Mouse (Mus musculus) testis, postnatal 14 days (tissue): ENCODE measurements around the gene Map3k6.

ENCODE experiments used
- DNase-seq: peaks from one replicate; pipeline ENCODE4 v3.0.0; 2021; ENCODE audit warnings: low spot score

Map3k6 gene

DNA sequence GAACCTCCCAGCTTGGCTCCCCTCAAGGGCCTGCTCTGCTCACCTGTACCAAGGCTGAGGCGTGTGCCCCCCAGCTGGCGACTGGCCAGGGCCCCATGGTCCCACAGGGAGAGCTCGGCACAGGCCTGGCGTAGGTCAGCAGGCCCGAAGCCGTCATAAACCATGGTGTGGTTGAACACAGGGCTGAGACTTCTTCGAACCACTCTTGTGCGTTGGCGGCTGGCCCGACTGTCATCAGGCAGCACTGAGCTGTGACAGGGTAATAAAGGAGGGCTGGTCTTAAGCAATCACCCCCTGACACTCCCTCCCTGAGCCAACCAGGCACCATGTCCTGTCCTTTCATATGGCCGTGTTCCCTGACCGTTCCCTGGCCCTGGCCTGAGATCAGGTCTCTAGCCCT is 12.8 kb downstream of the Map3k6 start:
- no peak for DNase-seq

- no peak for DNase-seq
Observed at GRCm38 (mm10) chr4:133255392-133255791, 14.8 kb downstream of the Map3k6 start.

GRCm38 (mm10) chr4:133256820-133257219 is 16.2 kb downstream of the Map3k6 start:
- no peak for DNase-seq

DNA sequence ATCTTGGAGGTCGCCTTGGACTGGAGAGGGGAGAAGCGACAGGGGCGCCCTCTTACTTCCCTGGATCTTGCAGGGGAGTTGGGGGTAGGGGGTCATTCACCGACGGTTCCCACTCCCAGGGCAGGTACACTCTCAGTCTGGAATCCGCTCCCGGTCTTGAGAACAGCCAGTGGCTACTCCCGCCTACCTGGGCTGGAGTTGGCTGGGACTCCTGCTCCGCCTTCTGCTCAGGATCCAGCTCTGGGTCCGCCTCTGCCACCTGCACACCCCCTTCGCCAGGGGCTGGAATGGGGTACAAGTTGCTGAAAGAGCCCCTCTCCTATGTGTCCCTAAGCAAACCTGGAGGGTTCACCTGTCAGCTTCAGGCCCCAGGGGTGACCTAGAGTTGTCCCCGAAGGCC is 16.6 kb downstream of the Map3k6 start:
- DNase-seq = no peak

DNA sequence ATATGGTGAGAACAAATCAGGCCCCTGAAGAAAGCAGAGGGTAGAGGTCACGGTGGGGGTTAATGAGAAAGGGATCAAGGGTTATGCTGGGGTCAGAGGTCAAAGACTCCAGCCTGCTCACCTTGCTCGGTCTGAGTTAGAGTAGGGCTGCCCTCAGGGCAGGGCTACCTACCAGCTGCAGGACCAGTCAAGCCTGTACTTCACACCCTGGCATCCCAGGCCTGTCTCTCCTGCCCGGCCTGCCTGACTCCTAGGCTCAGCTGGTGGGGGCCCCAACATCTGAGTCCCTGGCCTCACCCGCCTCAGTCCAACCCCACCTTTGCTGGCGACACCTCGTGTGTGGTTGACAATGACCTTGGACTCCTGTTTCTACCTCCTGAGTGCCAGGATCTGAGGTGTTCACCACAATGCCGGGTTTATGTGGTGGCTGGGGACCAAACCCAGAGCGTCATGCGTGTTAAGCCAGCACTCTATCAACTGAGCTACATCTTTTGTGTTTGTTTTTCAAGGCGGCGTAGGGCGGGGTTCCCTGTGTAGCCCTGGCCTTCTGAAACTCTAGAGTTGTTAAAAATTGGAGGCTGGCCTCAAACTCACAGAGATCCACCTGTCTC is 17.3 kb downstream of the Map3k6 start:
- no peak for DNase-seq

DNA sequence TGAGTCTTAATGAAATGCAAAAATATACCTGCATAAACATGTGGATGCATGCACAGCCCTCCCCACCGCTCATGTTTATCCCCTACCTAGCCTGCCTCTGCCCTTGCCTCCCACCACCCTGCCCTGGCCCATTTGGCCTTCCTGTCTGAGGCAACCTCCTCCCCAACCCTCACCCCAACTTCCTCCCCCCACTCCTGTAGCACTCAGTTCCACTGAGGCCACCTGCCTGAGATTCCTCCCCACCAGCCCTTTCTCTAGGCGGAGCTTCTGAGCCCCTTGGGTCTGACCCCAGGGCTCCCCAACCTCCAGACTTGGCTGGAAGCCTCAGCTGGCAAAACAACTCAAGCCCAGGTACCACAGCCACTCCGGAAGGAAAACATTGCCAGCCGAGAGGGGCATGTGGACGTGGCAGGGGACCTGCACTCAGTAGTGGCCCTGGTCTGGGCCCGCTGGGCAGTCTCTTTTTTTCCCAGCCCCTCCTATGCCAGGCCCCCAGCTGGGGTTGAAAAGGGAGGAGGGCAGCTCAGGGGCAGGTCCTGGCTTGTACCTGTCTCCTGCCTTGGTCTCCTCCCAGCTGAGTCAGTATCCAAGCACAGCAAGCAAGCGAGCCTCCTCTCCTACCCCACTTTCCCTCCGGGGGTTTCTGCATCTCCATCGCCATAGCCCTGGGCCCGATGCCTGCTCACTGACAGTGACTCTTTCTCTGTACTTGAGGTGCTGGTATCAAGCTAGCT is 21.2 kb downstream of the Map3k6 start:
- no peak for DNase-seq

DNA sequence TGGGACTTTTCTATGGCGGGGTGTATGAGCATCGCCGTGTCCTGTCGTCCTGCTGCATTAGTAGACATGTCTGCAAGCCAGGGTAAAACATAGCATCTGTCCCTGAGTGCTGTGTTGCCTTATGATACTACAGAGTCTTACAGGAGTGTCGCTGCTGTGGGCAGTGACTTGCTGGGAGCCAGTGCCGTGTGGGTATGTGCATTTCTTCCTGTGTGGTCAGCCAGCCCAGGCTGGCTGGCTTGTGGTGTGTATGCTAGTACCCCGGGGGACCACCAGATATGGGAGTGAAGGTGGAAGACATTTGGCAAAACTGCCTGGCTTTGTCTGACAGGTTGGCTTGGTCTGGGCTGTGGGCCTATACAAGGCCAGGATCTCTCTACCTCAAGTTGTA is 21.8 kb downstream of the Map3k6 start:
- no peak for DNase-seq

DNA sequence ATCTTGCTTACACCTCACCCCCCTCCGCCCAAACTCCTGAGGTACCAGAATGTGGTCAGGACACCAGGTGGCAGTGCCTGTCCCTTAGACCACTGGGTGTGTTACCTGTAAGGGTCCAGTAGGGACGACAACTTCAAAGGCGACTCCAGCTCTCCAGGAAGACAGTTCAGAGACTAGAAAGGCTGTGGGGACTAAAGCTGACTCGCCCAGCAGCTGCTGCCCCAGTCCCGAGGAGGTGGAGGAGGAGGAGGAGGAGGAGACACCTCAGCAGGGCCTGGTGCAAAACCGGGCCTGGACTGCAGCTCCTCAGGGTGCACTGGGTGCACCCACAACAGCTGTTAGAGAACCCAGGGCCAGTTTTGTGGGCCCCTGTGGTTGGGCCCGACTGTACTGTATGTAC is 22.3 kb downstream of the Map3k6 start, which contains the start of gene Sytl1:
Sytl1 (minus strand) TSS at position 232 of the 400 bp plus-strand sequence.
- DNase-seq = no peak

GRCm38 (mm10) chr4:133263756-133264155 is 23.1 kb downstream of the Map3k6 start:
- DNase-seq = no peak

DNA sequence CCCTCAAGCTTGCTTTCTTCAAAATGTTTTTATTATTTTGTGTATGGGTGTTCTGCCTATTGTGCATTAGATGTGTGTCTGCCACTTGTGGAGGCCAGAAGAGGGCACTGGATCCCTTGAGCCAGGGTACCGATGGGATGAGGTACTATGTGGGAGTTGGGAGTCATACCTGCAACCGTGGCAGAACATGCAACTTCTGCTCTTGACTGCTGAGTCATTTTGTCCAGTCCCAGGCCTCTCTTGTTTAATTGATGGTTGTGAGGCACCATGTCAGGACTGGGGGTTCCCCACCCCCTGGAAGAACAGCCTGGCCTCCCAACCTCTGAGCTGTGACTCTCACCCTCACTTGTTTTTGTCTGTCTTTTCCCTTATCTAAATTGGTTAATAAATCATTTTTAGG is 23.9 kb downstream of the Map3k6 start:
- DNase-seq = no peak

GRCm38 (mm10) chr4:133265297-133265696 is 24.7 kb downstream of the Map3k6 start:
- DNase-seq = no peak

- no peak for DNase-seq
Observed at GRCm38 (mm10) chr4:133265759-133266158, 25.1 kb downstream of the Map3k6 start.

DNA sequence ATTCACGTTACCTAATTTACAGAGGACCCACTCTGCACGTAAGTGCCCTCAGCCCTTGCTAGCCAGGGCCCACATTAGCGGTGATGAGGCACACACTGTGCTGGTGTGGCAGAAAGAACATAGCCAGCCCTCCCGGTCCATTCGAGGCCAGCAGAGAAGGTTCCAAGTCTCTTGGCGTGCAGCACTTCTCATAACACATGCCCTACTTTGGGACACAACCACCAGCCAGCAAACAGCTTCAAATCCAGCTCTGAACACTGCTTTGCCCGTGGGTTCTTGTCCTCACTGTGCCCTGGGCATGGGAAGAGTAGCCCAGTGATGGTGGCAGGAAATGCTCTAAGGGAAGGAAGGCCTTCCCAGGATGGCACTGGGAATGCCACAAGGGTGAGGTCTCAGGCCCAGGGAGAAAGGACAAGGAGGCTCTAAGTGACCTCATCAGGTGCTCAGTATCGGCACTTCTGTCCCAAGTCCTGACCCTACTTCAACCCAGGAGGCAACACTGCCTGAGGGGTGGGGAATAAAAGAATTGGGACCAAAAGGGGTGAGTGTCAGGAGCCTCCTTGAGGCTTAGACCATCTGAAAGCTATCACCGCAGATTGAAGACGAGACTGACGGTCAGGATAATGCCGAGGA is 25.7 kb downstream of the Map3k6 start:
- DNase-seq = no peak

GRCm38 (mm10) chr4:133268931-133269330 is 28.3 kb downstream of the Map3k6 start:
- no peak for DNase-seq

- DNase-seq = peak; percentile 46
Observed at GRCm38 (mm10) chr4:133269596-133269995, 29.0 kb downstream of the Map3k6 start.

GRCm38 (mm10) chr4:133270929-133271328 is 30.3 kb downstream of the Map3k6 start:
- no peak for DNase-seq

DNA sequence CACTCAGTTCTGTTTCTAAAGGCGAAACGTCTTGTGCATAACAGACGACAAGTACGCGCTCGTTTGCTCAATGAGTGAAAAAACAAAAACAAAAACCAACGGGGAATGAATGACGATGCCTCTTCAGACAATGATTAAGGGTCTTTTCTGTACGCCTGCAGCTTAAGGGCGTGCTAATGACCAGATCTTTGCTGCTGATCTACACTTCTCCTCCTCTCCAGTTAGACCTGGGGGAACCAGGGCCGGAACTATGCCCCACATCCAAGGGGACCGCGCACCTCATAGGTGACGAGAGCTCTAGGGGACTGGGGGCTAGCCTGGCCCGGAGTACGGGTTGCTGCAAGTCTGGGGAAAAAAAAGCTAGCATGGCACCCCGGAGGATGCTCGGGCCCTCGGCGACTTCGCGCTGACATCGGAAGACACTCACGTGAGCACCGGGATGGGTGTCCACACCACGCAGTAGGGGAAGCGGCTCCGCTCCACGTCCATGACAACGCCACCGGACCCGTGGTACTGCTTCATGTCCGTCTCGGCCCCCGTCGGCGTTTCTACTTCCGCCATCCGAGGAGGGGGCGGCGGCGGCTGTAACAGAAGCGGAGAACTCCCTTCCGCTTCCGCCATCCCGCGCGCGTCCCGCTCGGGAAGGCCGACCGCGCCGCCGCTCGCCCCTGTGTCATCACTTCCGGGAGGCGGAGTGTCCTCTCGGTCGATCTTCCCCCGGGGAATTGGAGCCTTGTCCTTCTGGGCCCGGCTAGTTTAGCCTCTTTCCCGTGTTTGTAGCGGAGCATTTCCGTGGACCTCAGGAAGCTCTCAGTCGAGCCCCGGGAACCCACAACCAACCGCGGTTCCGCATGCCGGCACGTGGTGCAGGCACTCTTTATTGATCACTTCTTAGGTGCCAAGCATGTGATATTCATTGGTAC is 36.7 kb downstream of the Map3k6 start, which contains the start of gene Tmem222:
Tmem222 (minus strand) TSS at position 689 of the 923 bp plus-strand sequence.
- peak; percentile 94 for DNase-seq

GRCm38 (mm10) chr4:133278067-133278466 is 37.4 kb downstream of the Map3k6 start:
- DNase-seq = no peak

GRCm38 (mm10) chr4:133278482-133278881 is 37.9 kb downstream of the Map3k6 start:
- DNase-seq = no peak

DNA sequence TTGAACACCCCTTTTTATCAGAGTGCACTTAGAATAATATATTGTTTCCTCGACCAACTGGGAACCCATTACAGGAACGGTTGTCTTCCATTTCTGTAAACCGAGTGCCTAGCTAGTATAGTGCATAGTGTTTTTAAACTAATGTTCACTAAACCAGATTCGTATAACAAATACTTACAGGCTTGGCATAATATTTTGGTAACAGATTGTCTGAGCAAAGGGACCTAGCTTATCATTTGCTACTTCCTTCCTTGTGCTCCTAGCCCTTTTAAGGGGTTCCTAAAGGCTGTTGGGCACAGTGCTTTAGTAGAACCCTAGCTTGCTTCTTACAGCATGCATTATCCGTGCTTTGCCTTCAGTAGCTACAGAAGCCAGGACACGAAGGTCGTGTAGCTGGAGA is 40.9 kb downstream of the Map3k6 start:
- no peak for DNase-seq

DNA sequence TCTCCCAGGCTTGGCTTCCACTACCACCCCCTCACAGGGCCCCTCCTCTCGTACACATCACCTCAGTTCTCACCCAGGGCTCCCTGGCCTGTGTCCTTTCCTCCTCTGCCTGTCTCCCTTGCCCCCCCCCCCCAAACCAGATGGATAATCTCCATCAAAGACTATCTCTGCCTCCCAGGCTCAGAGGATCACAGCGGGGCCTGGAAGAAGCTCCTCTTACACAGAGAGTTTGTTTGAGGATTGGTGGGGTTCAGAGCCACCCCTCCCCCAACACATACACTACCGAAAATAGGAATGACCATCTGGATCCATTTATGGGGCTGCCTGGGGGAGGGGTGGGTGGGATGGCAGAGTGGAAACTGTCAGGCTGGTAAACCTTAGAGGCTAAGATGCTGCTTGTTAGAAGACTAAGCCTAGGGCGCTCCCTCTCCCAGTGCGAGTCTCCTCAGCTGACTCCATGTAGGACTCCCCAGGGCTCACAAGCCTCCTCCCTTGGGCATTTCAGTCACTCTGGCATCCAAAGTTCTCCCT is 41.4 kb downstream of the Map3k6 start:
- no peak for DNase-seq

- DNase-seq = no peak
Observed at GRCm38 (mm10) chr4:133282656-133283055, 42.0 kb downstream of the Map3k6 start.
